In the genomic region with DNA sequence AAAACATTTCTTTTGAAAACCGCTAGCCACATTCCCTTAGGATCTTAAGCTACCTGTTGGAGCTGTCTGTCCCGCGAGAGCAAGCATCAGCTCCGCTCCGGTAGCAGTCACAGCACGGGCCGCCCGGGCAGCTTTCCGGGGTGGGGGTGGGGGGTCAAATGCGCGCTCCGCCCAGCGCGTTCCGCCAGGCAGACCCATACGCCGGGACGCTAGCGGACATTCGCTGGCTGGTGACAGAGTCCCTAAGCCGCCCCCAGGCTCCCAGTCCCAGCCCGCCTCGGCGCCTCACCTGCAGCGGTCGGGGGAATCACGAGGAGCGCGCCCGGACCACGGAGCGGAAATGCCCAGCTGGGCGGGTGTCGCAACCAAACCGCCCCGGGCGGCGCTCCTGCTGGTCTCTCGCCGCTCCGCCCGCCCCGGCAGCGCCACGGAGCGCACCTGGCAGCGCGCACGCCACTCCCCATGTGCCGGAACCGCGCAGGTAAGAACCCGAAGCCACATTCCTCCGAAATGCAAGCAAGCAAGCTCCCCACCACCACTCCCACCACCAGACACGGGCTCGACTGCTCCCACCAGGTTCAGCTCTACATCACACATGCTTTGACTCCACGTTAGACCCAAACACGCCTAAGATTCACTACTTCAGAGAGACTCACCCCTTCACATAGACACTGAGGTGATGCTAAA, we compare ENCODE assay signal across 8 mouse cellular contexts. TPM values are rescaled to one million over a fixed set of nuclear protein-coding genes. Genes with fewer than 3 reads are reported as not detected.
DNase-seq lines count a peak whose midpoint lies in the region; ATAC-seq and TF ChIP-seq lines count a peak whose summit lies in the region.

No protein-coding gene starts in this region.

- peak overlapping the region; percentile 76 for H3K9ac ChIP-seq in embryonic facial prominence, embryonic 14.5 days (ENCODE audit: low read depth, low read length)
- peak overlapping the region; percentile 56 for H3K9ac ChIP-seq in midbrain, postnatal 0 days (replicated peaks; ENCODE audit: low read length, poor library complexity, severe bottlenecking)

- H3K4me2 ChIP-seq in embryonic facial prominence, embryonic 14.5 days (ENCODE audit: low read depth, low read length) = peak overlapping the region; percentile 89
- H3K4me2 ChIP-seq in midbrain, postnatal 0 days (ENCODE audit: low read depth, low read length, poor library complexity, severe bottlenecking) = peak overlapping the region; percentile 96

- peak; percentile 86 for ATAC-seq in embryonic facial prominence, embryonic 14.5 days (ENCODE audit: low read depth)
- ATAC-seq in midbrain, postnatal 0 days (ENCODE audit: low FRiP score) = peak; percentile 78

- no peak overlapping the region for H3K27ac ChIP-seq in embryonic facial prominence, embryonic 14.5 days (replicated peaks; ENCODE audit: low read depth, low read length)
- 0 out of 2 replicates have a peak overlapping the region, but pooled peaks have one; percentile 18 for H3K27ac ChIP-seq in midbrain, postnatal 0 days (ENCODE audit: low read depth, low read length)

- H3K36me3 ChIP-seq in embryonic facial prominence, embryonic 14.5 days (ENCODE audit: control insufficient read depth, insufficient read depth, low read length) = peaks cover 12% of the 10 kb centered on the region; the same call in 1 of the 2 replicates
- H3K36me3 ChIP-seq in midbrain, postnatal 0 days (ENCODE audit: insufficient read depth, low read length) = no peaks in the 10 kb centered on the region

- peak; percentile 75 to 78 for DNase-seq in B cell, adult 2 months
- DNase-seq in adrenal gland, postnatal 4 days (ENCODE audit: low spot score in 2 of 2) = peak; percentile 29 to 38
- DNase-seq in embryonic facial prominence, embryonic 14.5 days (ENCODE audit: low spot score) = peak; percentile 62
- DNase-seq in heart, adult 8-10 months (ENCODE audit: low spot score) = peak; percentile 37
- peak; percentile 78 to 80 for DNase-seq in kidney, adult 8-10 months
- DNase-seq in liver = peak; percentile 76
- DNase-seq in midbrain, postnatal 0 days (ENCODE audit: low spot score) = peak; percentile 50
- DNase-seq in spleen, postnatal 14 days (ENCODE audit: low spot score in 2 of 2) = peak; percentile 40 to 63

- TF ChIP-seq CTCF in midbrain, postnatal 0 days (IDR thresholded peaks at IDR 0.05) = no peak

- H3K4me3 ChIP-seq in embryonic facial prominence, embryonic 14.5 days (ENCODE audit: low read depth, low read length) = peak overlapping the region; percentile 71
- peak overlapping the region; percentile 70 for H3K4me3 ChIP-seq in midbrain, postnatal 0 days (ENCODE audit: low read depth, low read length)

- H3K27me3 ChIP-seq in embryonic facial prominence, embryonic 14.5 days (replicated peaks; ENCODE audit: control insufficient read depth, insufficient read depth, low read length) = no peaks in the 10 kb centered on the region
- no peaks in the 10 kb centered on the region for H3K27me3 ChIP-seq in midbrain, postnatal 0 days (ENCODE audit: insufficient read depth, low read length)

- H3K9me3 ChIP-seq in embryonic facial prominence, embryonic 14.5 days (ENCODE audit: control insufficient read depth, low read length) = peaks cover 5% of the 10 kb centered on the region; the same call in 1 of the 2 replicates
- H3K9me3 ChIP-seq in midbrain, postnatal 0 days (ENCODE audit: low read length) = no peaks in the 10 kb centered on the region

- 0 out of 2 replicates have a peak, but pooled peaks cover 8% of the 10 kb centered on the region for H3K4me1 ChIP-seq in embryonic facial prominence, embryonic 14.5 days (ENCODE audit: control insufficient read depth, insufficient read depth, low read length)
- H3K4me1 ChIP-seq in midbrain, postnatal 0 days (ENCODE audit: insufficient read depth, low read length) = no peaks in the 10 kb centered on the region

- under 1% methylated on average over 32 of the region's 58 CpGs for WGBS in embryonic facial prominence, embryonic 14.5 days
- under 1% methylated on average over 33 of the region's 58 CpGs for WGBS in midbrain, postnatal 0 days

RNA-seq across cellular contexts. Expression of gene Ggact, which starts 0.6 kb away (rescaled TPM):
- 10 to 100 TPM; 43.9 to 49.2 TPM for total RNA-seq in adrenal gland, postnatal 4 days (2021)
- 11.6 and 15.2 TPM in 2 replicates for polyA plus RNA-seq in embryonic facial prominence, embryonic 14.5 days (2014; fragmentation: Nextera tagmentation; extraction: Ambion mirVana)
- total RNA-seq in heart, adult 8-10 months (2022) = 10 to 100 TPM; 27.2 to 33.2 (median 28.1) TPM
- total RNA-seq in midbrain, postnatal 0 days (2014; rRNA removed) = 23.3 and 24.2 TPM in 2 replicates
- 24.0 and 25.4 TPM in 2 replicates for polyA plus RNA-seq in midbrain, postnatal 0 days (2015; fragmentation: Nextera tagmentation; extraction: Ambion mirVana)
